Mouse (Mus musculus) adrenal gland, postnatal 14 days (tissue): ENCODE measurements at regions not wholly inside any gene's neighbourhood (a gene's known extent, or its start where the extent isn't known, plus 50 kb on each side); places are given as distances from the start of the nearest gene placed in this dataset.

Experiments
- DNase-seq: peaks from one replicate; pipeline ENCODE4 v3.0.0; 2021; ENCODE audit warnings: mixed read lengths

- no peak for DNase-seq
These were observed 640.3 kb upstream of the Vstm2b start for GRCm38 (mm10) chr7:40257733-40258376.

- DNase-seq, result peak; percentile 76
These were observed 639.8 kb upstream of the Vstm2b start for GRCm38 (mm10) chr7:40258377-40258739.

GRCm38 (mm10) chr7:40273459-40274072, 624.6 kb upstream of the Vstm2b start:
- peak; percentile 71 for DNase-seq

- no peak for DNase-seq
These were observed 623.0 kb upstream of the Vstm2b start for GRCm38 (mm10) chr7:40275078-40275477.

- no peak for DNase-seq
These were observed 622.5 kb upstream of the Vstm2b start for GRCm38 (mm10) chr7:40275658-40276057.

GRCm38 (mm10) chr7:40276116-40276515, 622.0 kb upstream of the Vstm2b start:
- peak; percentile 22 for DNase-seq

GRCm38 (mm10) chr7:40290166-40290565, 608.0 kb upstream of the Vstm2b start:
- DNase-seq, result no peak

- DNase-seq, result peak; percentile 13
These were observed 587.6 kb upstream of the Vstm2b start for GRCm38 (mm10) chr7:40310558-40310957.

GRCm38 (mm10) chr7:40321171-40321570, 577.0 kb upstream of the Vstm2b start:
- DNase-seq, result no peak

- DNase-seq, result no peak
These were observed 572.9 kb upstream of the Vstm2b start for GRCm38 (mm10) chr7:40325188-40325705.

GRCm38 (mm10) chr7:40332455-40332854, 565.7 kb upstream of the Vstm2b start:
- no peak for DNase-seq

GRCm38 (mm10) chr7:40352306-40352705, 545.8 kb upstream of the Vstm2b start:
- no peak for DNase-seq

GRCm38 (mm10) chr7:40362719-40363118, 535.4 kb upstream of the Vstm2b start:
- no peak for DNase-seq

- no peak for DNase-seq
These were observed 525.4 kb upstream of the Vstm2b start for GRCm38 (mm10) chr7:40372713-40373112.

- no peak for DNase-seq
These were observed 520.3 kb upstream of the Vstm2b start for GRCm38 (mm10) chr7:40377839-40378238.

- no peak for DNase-seq
These were observed 516.9 kb upstream of the Vstm2b start for GRCm38 (mm10) chr7:40381244-40381643.

- no peak for DNase-seq
These were observed 510.0 kb upstream of the Vstm2b start for GRCm38 (mm10) chr7:40388152-40388551.

- DNase-seq, result no peak
These were observed 508.3 kb upstream of the Vstm2b start for GRCm38 (mm10) chr7:40389795-40390194.

- DNase-seq, result no peak
These were observed 507.2 kb upstream of the Vstm2b start for GRCm38 (mm10) chr7:40390927-40391326.

GRCm38 (mm10) chr7:40391626-40392025, 506.5 kb upstream of the Vstm2b start:
- no peak for DNase-seq

GRCm38 (mm10) chr7:40392207-40392606, 505.9 kb upstream of the Vstm2b start:
- no peak for DNase-seq

GRCm38 (mm10) chr7:40392699-40393098, 505.4 kb upstream of the Vstm2b start:
- no peak for DNase-seq

- DNase-seq, result no peak
These were observed 499.9 kb upstream of the Vstm2b start for GRCm38 (mm10) chr7:40398266-40398665.

GRCm38 (mm10) chr7:40419332-40419731, 478.8 kb upstream of the Vstm2b start:
- DNase-seq, result no peak
